Mouse (Mus musculus): ENCODE measurements around the gene Ankmy2. TPM values are rescaled to one million over a fixed set of nuclear protein-coding genes. Genes with fewer than 3 reads are reported as not detected.
"Not testable (repeated sequence)": the region's sequence is repeated elsewhere in the genome, so short reads cannot be mapped to it uniquely, and the experiment has no call there.

Gene Ankmy2
- total RNA-seq, 4 experiments from 2014 or later = 4.0 to 6.6 (median 5.7) TPM

GRCm38 (mm10) chr12:36157304-36157637, 357 bp downstream of the Ankmy2 start:
- DNase-seq (ENCODE audit: low spot score in 2 of 2) = no peak

DNA sequence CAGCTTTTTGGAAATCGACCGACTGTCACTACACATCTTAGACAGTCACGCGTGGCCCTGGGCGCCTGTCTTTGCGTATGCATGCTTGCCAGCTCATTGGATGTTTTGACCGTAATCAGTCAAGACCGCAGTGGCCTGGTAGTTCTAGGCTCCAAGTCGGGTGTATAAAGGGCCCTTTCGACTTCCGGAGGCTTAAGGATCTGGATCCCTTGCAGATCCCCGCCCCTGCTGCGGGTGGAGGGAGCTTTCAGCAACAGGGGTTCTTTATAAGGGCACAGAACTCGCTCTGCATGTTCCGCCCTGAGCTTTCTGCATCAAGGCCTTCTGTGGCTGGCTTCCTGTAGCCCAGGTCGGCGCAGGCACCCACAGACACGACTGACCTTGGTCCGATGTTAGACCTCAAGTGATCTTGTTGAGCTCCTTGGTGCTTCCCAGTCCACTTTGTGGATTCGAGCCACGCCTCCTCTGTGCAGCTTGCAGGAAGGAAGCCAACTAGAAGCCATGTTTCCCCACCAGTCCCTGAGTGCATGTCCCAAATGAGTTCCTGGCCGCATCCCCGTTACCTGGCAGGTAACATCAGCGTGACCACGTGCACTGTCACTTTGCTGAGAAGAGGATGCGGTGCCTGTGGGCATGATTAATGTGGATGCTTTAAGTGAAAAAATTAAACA, 859 bp downstream of the Ankmy2 start, which contains the start of gene Bzw2:
Gene Bzw2 (minus strand): TSS at position 443 of the 671 bp plus-strand sequence.
- DNase-seq (ENCODE audit: low spot score in 2 of 2) = peak; percentile 48 to 52

DNA sequence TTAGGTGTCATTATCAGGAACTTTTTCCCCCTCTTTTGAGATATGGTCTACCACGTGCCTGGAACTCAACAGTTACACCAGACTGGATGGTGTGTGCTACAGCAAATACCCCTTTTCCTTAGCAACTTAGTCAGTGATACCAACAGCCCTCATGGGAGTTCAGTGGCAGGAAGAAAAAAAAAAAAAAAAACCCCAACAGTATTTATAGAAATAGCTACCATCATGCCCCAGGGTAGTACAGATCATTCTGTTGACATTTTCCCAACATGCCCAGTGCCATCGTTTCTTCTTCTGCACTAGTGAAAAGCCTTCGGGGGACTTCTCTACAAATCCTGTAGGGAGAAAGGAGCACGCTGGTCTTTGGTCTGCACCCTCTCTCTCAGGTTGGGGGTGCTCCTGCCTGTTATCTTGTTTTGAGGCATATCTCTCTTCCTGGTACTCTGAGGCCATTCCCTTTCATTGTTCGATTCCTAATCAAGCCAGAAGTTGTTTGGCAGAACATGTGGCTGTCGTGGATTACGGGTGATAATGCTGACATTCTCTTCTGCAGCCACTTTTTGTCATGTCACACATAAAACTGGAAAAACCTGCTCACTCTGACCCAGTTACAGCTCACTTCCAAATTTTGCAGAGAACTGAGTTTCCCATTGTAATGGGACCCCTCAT, 7.3 kb downstream of the Ankmy2 start:
- no peak for DNase-seq (ENCODE audit: low spot score in 2 of 2)

DNA sequence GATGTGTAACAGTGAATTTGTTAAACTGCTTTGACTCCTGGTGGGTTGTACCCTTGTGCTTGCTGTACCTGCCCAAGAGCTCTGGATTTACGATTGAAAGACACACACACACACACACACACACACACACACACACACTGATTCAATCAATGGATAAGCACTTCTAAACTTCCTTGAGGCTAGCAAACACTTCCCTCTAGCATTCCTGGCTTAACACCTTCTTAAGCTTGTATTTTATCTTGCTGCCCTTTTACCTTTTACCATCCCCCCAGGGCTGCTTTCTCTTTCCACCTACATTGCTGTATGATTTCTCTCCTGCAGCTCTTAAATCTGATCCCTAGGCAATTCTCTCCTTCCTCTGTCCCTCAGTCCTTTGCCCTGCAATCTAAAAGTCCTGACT, 8.4 kb downstream of the Ankmy2 start:
- DNase-seq (ENCODE audit: low spot score in 2 of 2) = no peak

DNA sequence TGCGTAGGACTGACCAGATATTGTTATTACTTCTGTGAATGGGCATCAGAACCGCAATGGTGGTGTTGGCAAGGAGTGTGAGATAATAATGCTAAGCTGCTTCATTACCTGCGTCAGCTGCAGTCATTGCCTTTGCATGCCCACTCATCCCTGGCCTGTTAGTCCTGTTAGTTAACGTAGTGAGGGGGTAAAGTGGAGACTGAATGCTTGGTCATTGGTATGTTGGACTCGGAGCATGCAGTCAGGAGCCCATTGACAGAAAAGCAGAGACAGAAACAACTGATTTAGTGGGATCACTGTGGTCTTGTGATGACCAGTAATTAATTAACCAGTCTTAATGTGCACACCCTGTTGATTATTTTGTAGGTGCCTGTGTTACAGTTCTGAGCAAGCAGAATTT, 20.3 kb downstream of the Ankmy2 start:
- no peak for DNase-seq (ENCODE audit: low spot score in 2 of 2)

DNA sequence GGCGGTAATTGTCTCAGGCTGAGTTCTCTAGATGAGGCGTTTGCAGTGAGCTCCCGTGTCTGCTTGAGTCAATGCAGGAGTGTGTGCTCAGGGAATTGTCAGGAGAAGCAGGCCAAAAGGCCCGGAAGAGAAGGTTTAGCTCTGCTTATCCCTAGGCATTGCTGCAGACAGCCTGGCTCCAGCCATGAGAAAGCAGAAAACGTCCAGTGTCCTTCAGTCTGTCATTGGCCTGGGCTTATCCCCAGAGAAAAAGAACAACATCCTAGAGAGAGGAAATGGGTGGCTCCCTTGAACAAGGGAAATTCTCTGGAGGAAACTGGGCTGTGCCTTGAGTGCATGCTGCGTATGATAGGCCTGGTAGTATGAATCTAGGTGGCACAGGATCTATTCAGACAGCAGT, 25.7 kb downstream of the Ankmy2 start:
- no peak for DNase-seq (ENCODE audit: low spot score in 2 of 2)

DNA sequence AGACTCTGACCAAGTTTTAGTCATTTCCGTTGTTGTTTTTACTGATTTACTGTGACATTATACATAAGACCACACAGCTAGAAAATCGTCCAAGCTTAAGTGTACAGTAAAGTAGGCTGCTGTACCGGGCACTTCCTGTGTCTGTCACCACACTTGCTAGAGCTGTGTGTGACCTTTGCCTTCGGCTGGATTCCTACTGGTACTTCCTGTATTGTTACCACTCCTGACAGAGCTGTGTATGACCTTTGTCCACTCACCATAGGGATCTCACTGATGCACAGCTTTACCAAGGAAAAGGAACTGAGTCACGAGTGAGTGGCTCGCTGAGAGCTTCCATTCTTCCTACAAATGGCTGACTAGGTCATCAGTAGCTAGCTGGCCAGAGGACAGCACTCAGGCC, 30.2 kb downstream of the Ankmy2 start:
- no peak for DNase-seq (ENCODE audit: low spot score in 2 of 2)

GRCm38 (mm10) chr12:36189610-36190009, 32.7 kb downstream of the Ankmy2 start:
- DNase-seq (ENCODE audit: low spot score in 2 of 2) = no peak

GRCm38 (mm10) chr12:36190343-36190742, 33.4 kb downstream of the Ankmy2 start:
- no peak for DNase-seq (ENCODE audit: low spot score in 2 of 2)

DNA sequence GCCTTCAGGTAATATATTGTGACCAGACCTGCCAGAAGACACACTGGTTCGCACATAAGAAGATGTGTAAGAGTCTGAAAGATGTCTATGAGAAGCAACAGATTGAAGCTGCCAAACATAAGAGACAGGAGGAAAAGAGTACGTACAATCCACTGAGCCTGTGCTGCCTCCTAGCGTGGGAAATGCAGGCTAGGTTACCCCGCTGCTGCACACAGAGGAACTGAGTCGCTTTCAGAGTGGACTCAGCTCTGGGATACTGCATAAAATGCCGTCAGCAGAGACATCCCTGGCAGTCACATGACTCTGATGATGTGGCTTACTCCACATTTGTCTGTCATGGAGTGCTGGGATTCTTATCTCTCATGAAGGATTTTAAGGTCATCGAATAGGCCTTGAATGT, 38.1 kb downstream of the Ankmy2 start:
- DNase-seq (ENCODE audit: low spot score in 2 of 2) = no peak

DNA sequence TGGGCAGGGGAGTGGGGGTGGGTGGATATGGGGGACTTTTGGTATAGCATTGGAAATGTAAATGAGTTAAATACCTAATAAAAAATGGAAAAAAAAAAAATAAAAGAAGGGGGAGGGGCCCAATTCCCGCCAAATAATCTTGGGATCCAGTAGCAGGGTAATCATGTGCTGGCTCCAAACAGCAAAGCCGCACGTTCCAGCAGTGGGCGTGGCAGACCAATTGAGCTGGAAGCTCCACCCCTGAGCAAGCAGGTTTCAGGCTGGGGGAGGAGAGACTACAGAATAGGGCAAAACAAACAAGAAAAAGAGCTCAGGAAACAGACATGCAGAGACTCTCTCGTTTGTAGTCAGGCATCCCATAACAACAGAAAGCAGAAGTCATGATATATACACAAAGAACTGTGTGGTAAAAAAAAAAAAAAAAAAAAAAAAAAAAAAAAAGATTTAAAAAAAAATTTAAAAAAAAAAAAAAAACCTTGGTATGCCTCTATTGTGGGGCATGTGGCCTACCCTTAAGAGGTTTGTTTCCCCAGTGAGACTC, 48.7 kb downstream of the Ankmy2 start:
- DNase-seq (ENCODE audit: low spot score in 2 of 2) = not testable (repeated sequence)

DNA sequence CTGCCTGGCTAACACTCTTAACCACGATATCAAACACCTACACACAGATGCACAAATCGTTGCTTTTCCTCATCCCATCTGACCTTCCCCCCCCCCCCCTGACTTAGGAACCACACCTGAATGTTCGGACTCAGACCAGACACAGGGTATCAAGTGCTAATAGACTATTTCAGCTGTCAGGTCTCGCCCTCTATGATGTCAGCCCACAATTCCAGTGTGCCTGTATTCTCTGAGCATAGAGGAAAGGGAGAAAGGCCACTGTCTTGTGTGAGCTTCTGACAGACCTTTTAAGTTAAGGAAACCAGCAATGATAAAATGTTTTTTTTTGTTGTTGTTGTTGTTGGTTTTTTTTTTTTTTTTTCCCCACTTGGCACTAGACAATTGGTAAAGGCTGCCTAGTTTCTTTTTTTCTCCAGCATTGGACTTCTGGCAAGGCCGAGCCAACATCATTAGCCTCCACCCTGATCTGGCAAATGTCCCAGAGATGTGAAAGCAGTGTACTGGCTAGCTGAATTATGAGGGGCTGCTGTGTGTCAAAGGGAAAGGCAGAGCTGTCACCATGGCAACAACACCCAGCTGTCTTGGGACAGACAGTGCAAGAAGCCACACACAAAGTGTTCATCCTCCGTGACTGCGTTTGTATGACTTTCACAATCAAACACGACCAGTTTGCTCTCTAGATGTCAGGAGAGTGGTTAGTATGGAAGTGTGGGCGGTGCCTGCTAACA, 50.3 kb downstream of the Ankmy2 start:
- DNase-seq (ENCODE audit: low spot score in 2 of 2) = peak; percentile 11 to 40

GRCm38 (mm10) chr12:36207800-36208148, 50.9 kb downstream of the Ankmy2 start:
- DNase-seq (ENCODE audit: low spot score in 2 of 2) = no peak

DNA sequence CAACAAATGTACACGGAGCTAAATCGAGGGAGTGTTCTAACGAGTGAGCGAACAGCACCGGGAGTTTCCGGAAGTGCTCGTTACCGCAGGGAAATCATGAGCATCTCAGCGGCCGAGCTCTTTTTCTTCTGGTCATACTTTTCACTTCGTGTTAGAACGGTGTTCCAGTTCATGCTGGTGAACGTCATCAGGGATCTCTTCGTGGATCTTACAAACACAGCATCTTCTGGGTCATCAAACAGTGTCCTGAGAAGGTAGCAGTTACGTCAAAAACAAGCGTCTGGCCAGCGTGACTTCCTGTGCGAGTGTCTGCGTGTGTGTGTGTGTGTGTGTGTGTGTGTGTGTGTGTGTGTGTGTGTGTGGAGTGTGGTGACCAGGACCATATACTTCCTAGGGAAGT, 51.5 kb downstream of the Ankmy2 start:
- DNase-seq (ENCODE audit: low spot score in 2 of 2) = no peak

DNA sequence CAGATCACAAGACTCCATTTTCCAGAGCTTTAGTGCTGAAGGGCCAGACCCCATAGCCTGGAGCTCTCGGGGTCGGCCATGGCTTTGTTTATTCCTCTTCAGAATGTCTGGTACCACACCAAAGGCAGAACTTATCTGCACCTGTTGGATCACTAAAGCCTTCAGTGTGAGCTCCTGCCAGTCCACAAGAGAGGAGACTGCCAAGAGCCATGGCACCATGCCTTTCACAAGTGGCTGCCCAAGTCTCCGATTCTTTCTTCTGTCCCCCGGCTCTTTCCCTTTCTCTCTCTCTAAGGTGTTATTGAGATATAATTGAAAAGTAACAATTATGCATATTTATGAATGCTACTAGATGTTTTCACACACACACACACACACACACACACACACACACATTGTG, 53.2 kb downstream of the Ankmy2 start:
- DNase-seq (ENCODE audit: low spot score in 2 of 2) = peak in 1 of 2 experiments; percentile 22

DNA sequence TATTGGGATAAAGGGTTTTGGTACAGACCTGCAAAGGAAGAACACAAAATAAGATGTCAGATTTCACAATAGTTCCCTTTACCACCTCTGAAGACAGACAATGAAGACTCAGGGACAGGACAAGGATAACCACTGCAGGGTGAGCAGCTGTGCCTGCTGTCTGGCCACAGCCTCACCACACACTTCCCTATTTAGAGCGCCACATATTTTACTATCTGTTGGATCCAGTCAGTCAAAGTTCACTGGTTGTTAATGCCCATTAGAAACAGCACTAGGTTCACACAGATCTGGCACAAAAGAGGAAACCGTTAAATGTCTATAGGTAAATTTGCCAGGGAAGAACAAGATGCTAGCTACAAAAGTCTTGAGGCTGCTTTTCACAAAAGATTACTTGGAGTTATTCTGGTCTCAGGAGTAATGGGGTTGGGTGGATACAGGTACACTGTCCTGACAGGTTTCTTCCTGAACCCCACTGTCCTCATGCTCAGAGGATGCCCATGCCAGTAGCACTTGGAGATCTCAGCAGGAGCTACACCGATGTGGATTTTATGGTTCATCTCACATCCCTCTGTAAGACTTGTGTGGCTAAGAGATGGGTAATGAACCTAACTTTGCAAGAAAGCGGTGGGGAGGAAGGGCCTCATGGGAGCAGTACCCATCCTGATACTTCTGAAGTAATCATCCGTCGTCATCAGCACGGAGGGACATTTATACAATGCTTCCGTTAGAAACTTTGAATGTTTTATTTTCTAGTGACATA, 57.7 kb downstream of the Ankmy2 start:
- DNase-seq (ENCODE audit: low spot score in 2 of 2) = no peak

DNA sequence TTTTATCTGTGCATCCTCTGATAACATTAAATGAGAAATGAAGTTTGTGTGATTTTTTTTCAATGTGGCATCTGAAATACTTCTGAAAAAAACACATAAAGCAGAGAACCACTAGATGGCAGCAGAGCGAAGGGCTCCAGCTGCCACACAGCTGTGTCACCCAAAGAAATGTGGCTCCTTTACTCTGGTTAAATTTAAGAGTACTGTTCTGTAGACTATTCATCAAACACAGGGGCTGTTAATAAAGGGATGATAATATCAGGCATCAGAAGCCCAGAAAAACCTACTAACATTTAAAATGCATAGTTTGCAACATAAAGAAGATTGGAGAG, 58.2 kb downstream of the Ankmy2 start:
- no peak for DNase-seq (ENCODE audit: low spot score in 2 of 2)

- DNase-seq (ENCODE audit: low spot score in 2 of 2) = no peak
These were observed 59.3 kb downstream of the Ankmy2 start for GRCm38 (mm10) chr12:36216230-36216629.

GRCm38 (mm10) chr12:36216905-36217304, 60.0 kb downstream of the Ankmy2 start:
- DNase-seq (ENCODE audit: low spot score in 2 of 2) = no peak

DNA sequence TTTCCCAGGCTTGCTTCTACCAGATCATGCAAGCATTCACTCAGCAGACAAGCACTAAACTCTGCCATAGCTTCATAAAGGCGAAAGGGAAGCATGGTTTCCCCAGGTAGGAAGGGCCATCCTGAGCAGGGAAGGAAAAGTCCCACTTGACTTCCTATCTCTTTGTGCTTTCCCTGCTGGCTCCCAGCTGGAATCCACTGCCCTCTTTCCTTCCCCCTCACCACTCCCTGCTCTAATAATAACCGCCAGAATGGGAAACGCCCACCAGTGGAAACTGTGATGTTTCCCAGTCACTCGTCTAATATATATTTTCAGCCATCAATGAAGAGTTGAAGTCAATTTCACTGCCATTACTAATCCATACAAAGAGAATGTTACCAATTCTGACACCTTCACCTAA, 67.5 kb downstream of the Ankmy2 start:
- no peak for DNase-seq (ENCODE audit: low spot score in 2 of 2)

GRCm38 (mm10) chr12:36231386-36231785, 74.5 kb downstream of the Ankmy2 start:
- DNase-seq (ENCODE audit: low spot score in 2 of 2) = no peak

- no peak for DNase-seq (ENCODE audit: low spot score in 2 of 2)
These were observed 84.3 kb downstream of the Ankmy2 start for GRCm38 (mm10) chr12:36241171-36241570.
